Mouse (Mus musculus) kidney, embryonic 16.5 days (tissue): ENCODE measurements at regions not wholly inside any gene's neighbourhood (a gene's known extent, or its start where the extent isn't known, plus 50 kb on each side); places are given as distances from the start of the nearest gene placed in this dataset.

Experiments used
- ATAC-seq: fragments of 200-750 bp; cut with Nextera tagmentation; 2 replicates; pipeline ENCODE4 v1.8.0; 2017; ENCODE audit warnings: moderate TSS enrichment; ENCODE audit not compliant: low FRiP score, low TSS enrichment
- H3K27ac ChIP-seq: fragments of 300-500 bp; sonication (generic); 2 replicates; pipeline ENCODE4 v1.5.1; 2014; ENCODE audit warnings: low read length
- H3K27me3 ChIP-seq: fragments of 300-500 bp; sonication (generic); 2 replicates; pipeline ENCODE4 v1.6.1; 2014; ENCODE audit warnings: low read length, control low read depth, mixed read lengths; ENCODE audit not compliant: insufficient read depth
- H3K36me3 ChIP-seq: fragments of 300-500 bp; sonication (generic); 2 replicates; pipeline ENCODE4 v1.6.1; 2014; ENCODE audit warnings: low read length, control low read depth, mixed read lengths; ENCODE audit not compliant: insufficient read depth
- H3K4me1 ChIP-seq: fragments of 300-500 bp; sonication (generic); 2 replicates; pipeline ENCODE4 v1.6.1; 2014; ENCODE audit warnings: low read length, control low read depth, mixed read lengths; ENCODE audit not compliant: insufficient read depth
- H3K4me2 ChIP-seq: fragments of 300-500 bp; sonication (generic); replicated peaks from 2 replicates; pipeline ENCODE4 v1.6.1; 2014; ENCODE audit warnings: low read depth, low read length
- H3K4me3 ChIP-seq: fragments of 300-500 bp; sonication (generic); 2 replicates; pipeline ENCODE4 v1.5.1; 2014; ENCODE audit warnings: mild to moderate bottlenecking, low read length
- H3K9ac ChIP-seq: fragments of 300-500 bp; sonication (generic); replicated peaks from 2 replicates; pipeline ENCODE4 v1.6.1; 2014; ENCODE audit warnings: low read length
- H3K9me3 ChIP-seq: fragments of 300-500 bp; sonication (generic); 2 replicates; pipeline ENCODE4 v1.6.1; 2016; ENCODE audit warnings: low read length, control low read depth
- WGBS: fragments of 180-500 bp; shearing (Covaris S2); extraction: QIAGEN DNeasy Blood & Tissue Kit; methylation state at CpG from one replicate; pipeline ENCODE4 v1.1.7; 2014; 5-methylcytosine and 5-hydroxymethylcytosine counted together

DNA sequence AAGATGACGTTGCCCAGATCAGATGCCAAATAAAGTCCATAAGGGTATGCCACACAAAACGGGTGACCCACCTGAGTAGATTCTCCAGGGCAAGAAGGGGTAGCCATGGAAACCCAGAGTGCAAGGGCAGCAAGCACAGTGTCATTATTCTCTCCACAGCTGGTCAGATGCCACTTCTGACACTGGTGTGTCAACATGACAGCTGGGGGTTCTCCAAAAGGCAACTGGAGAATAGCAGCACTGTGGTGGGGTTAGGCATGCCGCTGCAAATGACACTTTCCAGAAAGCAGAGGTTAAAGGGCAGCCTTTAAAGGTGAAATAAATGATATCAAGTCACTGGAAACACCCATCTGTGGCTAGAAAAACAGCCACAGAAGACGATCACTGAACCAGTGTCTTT is 70.8 kb upstream of the Thbs2 start:
- ATAC-seq, result no peak
- Histone ChIP-seq H3K4me2 (no peak overlapping the region), H3K9me3 (no peaks in the 10 kb centered on the region), H3K4me3 (no peak overlapping the region), H3K4me1 (no peaks in the 10 kb centered on the region), H3K9ac (no peak overlapping the region), H3K36me3 (no peaks in the 10 kb centered on the region), H3K27ac (no peak overlapping the region), H3K27me3 (no peaks in the 10 kb centered on the region)
- 31% methylated on average over 4 of the region's 4 CpGs for WGBS

DNA sequence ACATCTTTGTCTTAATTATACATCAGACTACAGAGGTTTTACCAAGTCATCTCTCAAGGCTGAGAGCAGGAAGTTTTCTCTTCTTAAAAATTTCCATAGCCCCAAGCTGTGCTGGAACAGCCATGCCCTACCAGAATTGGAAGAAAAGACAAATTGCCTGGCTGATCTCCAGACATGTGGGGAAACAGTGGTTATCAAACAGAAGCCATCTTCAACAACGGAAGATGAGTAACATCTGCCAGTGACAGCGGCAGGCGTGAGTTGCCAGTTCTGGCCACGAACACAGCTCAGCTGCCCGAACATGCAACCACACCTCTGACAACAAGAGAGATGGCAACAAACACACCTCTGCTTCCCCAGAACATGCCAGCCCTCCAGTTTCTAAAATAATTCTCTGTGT is 59.1 kb upstream of the Thbs2 start:
- H3K27me3 ChIP-seq, result no peaks in the 10 kb centered on the region
- no peaks in the 10 kb centered on the region for H3K9me3 ChIP-seq
- no peaks in the 10 kb centered on the region for H3K4me1 ChIP-seq
- no peak for ATAC-seq
- H3K4me2 ChIP-seq, result no peak overlapping the region
- H3K9ac ChIP-seq, result no peak overlapping the region
- 67% methylated on average over 5 of the region's 5 CpGs for WGBS
- H3K36me3 ChIP-seq, result no peaks in the 10 kb centered on the region
- no peak overlapping the region for H3K4me3 ChIP-seq
- H3K27ac ChIP-seq, result no peak overlapping the region

DNA sequence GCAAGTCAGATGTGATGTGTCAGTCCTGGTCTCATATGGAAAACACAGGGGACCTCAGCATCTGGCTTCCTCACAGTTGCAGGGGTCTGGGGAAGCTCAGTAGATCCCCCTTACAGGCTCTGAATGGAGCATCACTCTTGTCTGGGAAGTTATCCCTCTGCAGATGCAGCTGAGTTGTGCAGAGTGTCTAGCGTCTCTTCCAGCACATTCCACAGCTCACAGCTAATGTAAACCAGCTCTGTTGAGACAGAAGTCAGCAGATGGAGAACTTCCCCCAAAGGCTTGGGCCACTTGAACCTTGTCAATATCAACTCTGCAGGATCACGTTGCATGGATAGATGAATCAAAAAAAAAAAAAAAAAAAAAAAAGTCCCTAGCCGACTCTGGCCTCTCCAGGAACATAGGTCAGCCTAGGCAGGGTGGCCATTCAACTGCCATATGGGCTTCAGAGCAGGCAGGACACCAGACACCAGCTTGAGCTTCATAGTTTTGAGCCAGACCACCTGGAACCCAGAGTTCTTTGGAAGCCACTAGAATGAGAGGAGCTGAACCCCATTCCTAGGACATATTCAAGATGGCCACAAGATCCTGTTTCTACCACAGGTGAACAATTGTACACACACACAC is 56.6 kb upstream of the Thbs2 start:
- no peak for ATAC-seq
- H3K9ac ChIP-seq, result no peak overlapping the region
- H3K9me3 ChIP-seq, result no peaks in the 10 kb centered on the region
- no peaks in the 10 kb centered on the region for H3K27me3 ChIP-seq
- H3K4me2 ChIP-seq, result no peak overlapping the region
- no peaks in the 10 kb centered on the region for H3K4me1 ChIP-seq
- WGBS, result 46% methylated on average over 3 of the region's 3 CpGs
- no peak overlapping the region; the same call in 1 of the 2 replicates for H3K27ac ChIP-seq
- no peak overlapping the region for H3K4me3 ChIP-seq
- H3K36me3 ChIP-seq, result no peaks in the 10 kb centered on the region

DNA sequence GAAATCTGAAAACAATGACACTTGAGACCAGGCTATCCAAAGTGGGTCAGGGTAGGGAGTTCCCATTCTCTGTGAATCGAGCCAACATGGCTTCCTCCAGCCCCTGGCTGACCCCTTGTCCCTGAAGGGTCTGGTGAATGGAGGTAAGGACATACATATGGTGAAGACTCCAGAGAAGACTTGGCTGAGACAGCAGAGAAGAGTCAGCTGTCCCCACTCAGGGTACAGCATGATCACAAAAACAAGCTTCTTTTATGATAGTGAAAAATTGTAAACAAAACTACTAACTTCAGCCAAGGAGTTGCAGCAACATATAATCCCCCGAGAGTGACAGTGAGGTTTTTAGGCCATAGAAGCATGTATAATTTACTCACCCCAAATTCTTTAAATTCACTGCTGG is 55.2 kb upstream of the Thbs2 start:
- H3K27me3 ChIP-seq, result no peaks in the 10 kb centered on the region
- H3K9me3 ChIP-seq, result no peaks in the 10 kb centered on the region
- 54% methylated on average over 2 of the region's 2 CpGs for WGBS
- no peak overlapping the region for H3K4me2 ChIP-seq
- no peak overlapping the region for H3K27ac ChIP-seq
- no peak overlapping the region for H3K4me3 ChIP-seq
- H3K36me3 ChIP-seq, result no peaks in the 10 kb centered on the region
- no peak overlapping the region for H3K9ac ChIP-seq
- peak; percentile 76; the same call in 1 of the 2 replicates for ATAC-seq
- H3K4me1 ChIP-seq, result no peaks in the 10 kb centered on the region

DNA sequence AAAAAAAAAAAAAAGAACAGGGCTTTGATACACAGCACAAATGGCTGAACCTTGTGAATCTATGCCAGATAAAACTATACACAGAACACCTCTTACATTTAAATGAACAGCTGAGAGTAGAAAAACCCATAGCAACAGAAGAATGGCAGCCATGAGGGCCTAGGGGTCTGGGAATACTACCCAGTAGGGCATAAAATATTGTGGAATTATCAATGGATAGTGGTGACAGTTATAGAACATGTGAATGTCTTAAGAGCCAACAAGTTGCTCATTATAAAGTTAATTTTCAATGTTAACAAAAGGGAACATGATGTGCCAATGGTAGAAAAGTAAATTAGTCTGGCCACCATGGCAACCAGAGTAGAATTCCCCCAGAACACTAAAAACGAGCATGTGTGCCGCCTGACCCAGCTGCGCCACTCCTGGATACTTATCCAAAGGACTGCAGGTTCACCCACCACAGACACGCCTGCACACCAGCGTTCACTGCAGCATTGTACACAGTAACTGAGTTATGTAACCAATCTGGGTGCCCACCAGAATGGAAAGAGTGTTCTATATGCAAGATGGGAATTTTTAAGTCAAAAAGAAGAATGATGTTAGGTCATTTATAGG is 53.3 kb upstream of the Thbs2 start:
- no peaks in the 10 kb centered on the region for H3K4me1 ChIP-seq
- H3K27ac ChIP-seq, result no peak overlapping the region
- H3K27me3 ChIP-seq, result no peaks in the 10 kb centered on the region
- no peak overlapping the region for H3K4me2 ChIP-seq
- H3K36me3 ChIP-seq, result no peaks in the 10 kb centered on the region
- no peaks in the 10 kb centered on the region for H3K9me3 ChIP-seq
- no peak overlapping the region for H3K9ac ChIP-seq
- no peak overlapping the region for H3K4me3 ChIP-seq
- ATAC-seq, result no peak
- WGBS, result 82% methylated on average over 5 of the region's 5 CpGs

DNA sequence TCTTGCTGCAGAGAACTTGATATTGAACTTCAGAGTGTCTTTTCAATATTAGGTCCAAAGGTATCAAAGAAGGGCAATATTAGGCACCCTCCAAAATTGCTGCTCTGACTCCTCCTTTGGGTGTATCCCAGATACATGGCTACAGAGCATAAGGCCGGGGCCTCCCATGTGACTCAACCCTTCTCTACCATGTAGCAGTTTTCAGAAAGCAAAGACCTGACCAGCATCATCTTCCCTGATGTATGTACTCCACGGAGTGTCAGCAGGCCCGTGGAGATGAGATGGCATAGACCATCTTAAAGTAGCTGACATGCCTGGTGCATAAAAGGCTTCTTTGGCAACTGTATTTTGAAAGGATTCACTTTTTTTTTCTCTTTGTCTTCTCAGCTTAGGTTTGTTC is 51.5 kb upstream of the Thbs2 start:
- H3K27me3 ChIP-seq, result no peaks in the 10 kb centered on the region
- no peaks in the 10 kb centered on the region for H3K4me1 ChIP-seq
- no peaks in the 10 kb centered on the region for H3K36me3 ChIP-seq
- ATAC-seq, result no peak
- 88% methylated on average over 3 of the region's 3 CpGs for WGBS
- H3K4me3 ChIP-seq, result no peak overlapping the region
- H3K9me3 ChIP-seq, result no peaks in the 10 kb centered on the region
- no peak overlapping the region for H3K9ac ChIP-seq
- no peak overlapping the region for H3K27ac ChIP-seq
- H3K4me2 ChIP-seq, result no peak overlapping the region

DNA sequence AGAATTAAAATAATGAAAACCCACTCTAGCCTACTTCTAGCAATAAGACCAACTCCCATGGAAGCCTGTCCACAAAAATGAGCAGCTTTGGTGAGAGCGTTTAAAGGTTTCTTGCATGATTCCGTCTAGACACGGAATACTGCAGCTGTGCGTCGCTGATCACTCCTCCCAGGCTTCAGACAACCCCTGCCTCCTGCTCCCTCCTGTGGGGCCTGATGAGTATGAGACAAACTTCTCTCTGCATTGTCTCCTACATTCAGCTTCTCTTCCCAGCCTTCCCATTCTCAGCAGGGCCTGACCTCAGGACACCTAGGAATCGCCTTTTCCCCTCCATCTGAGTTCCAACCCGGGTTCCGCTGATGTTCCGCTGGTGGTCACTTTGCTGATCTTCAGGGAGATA is 50.0 kb upstream of the Thbs2 start:
- H3K27ac ChIP-seq, result no peak overlapping the region
- no peaks in the 10 kb centered on the region for H3K27me3 ChIP-seq
- no peak overlapping the region for H3K9ac ChIP-seq
- no peak overlapping the region for H3K4me2 ChIP-seq
- H3K9me3 ChIP-seq, result no peaks in the 10 kb centered on the region
- ATAC-seq, result no peak
- H3K4me1 ChIP-seq, result no peaks in the 10 kb centered on the region
- H3K4me3 ChIP-seq, result no peak overlapping the region
- 80% methylated on average over 9 of the region's 9 CpGs for WGBS
- no peaks in the 10 kb centered on the region for H3K36me3 ChIP-seq
